Mouse (Mus musculus) mesoderm, embryonic 11.5 days (tissue): ENCODE results near the gene Hspg2.

ENCODE experiments used
- DNase-seq: peaks from one replicate; pipeline ENCODE4 v3.0.0-alpha.2; 2012; ENCODE audit warnings: low read depth, low spot score

Hspg2 gene

DNA sequence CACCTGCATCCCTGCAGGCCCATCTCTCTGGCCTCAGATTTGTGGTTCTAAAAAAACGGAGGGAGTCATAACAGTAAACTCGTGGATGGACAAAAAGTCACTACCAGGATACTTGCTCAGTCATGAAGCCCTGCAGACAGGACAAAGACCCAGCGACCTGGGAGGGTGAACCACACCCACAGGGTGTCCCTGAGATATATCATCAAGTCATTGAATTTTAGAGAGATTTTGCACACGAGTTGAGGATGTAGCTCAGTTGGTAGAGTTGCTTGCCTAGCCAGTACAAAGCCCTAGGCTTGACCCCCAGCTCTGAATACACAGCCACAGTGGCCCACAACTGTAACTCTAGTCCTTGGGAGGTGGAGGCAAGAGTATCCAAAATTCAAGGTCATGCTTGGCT, 7.4 kb upstream of the Hspg2 start:
- no peak for DNase-seq

DNA sequence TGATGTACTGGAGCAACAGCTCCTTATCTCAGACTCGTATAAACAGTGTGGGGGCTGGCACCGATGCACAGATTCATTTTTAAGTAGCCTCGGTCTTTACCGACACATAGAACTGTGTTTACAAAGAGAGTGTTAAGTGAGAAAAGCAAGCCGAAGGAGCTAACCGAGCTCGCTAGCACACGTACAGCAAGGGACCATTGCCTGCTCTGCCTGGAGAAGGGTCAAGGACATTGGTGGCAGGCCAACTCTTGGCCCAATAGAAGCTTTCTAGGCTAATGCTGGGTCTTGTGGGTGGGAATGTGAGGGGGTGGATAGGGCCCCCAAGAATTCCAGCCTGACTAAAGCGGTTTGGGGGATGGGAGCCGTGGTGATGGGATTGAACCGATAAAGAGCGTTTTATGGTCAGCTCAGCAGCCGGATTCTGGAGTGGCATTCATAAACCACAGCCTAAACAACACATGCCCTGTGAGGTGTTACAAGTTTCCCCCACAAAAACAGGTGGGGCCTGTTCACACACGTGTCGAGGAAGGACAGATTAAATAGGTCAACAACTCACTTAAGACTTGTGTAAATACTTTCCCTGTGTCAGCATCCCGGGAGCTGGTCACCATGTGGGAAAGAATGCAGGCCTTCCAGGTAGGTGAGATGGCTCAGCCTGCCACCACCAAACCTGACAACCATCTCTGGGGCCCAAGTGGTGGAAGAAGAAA, 6.4 kb upstream of the Hspg2 start:
- no peak for DNase-seq

- DNase-seq: no peak
Observed at GRCm38 (mm10) chr4:137465125-137465787, 3.3 kb upstream of the Hspg2 start.

- no peak for DNase-seq
Observed at GRCm38 (mm10) chr4:137466991-137467390, 1.6 kb upstream of the Hspg2 start.

DNA sequence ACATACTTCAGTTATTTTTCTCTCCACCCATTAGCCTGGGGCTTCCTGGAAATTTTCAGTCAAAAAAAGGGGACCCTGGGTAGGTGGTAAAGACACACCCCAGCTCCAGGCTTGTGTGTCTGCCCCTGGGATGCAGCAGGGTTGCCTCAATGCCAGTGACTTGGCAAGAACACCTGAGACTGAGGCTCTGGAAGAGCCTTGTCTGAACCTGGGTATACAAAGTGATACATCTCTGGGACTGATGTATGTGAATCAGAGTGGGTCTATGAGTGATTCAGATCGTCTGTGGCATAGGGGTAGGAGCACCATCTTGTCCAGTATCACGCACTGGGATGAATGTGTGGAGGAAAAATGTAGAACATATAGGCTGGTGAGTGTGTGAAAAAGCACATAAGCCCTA, 1.0 kb upstream of the Hspg2 start:
- DNase-seq: no peak

GRCm38 (mm10) chr4:137469081-137469844, 694 bp downstream of the Hspg2 start:
- no peak for DNase-seq

DNA sequence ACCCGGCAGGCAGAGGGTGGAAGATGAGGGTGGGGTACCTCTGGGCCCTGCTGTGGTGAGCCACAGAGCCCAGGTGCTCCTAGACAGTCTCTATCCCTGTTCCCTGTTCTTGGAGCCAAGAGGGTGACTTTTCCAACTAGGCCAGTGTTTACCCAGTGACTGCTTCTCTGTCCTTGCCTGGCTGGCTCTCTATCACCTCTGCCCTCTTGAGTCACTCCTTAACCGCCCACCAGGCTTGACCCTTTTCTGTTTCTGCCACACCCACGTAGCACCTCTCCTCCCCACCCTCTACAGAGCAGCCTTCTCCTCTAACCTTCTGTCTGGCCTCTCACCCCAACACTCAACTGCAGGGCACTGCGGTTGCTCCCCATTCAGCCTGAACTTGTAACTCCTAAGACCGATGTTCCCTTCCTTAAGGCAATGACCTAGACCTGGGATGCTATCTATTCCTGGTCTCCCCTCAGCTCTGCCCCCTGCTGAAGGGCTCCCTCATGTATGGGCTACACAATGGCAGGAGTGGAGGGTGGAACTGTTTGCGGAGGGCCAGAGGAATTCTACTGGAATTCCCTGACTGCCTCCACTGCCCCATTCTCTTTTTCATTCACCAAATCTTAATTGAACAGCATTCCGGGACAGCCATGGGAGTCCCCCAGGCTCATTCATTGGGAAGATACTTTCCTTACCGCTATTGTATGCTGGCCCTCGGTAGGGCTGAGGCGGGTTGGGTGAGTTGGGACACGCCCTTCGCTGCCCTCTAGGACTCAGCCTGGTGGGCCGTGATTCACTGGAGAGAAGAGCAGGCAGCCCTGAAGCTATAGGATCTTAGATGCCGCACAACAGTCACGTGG, 1.5 kb downstream of the Hspg2 start:
- no peak for DNase-seq

- DNase-seq: no peak
Observed at GRCm38 (mm10) chr4:137470701-137471317, 2.2 kb downstream of the Hspg2 start.

- no peak for DNase-seq
Observed at GRCm38 (mm10) chr4:137471326-137471725, 2.8 kb downstream of the Hspg2 start.

- no peak for DNase-seq
Observed at GRCm38 (mm10) chr4:137473240-137473639, 4.7 kb downstream of the Hspg2 start.

DNA sequence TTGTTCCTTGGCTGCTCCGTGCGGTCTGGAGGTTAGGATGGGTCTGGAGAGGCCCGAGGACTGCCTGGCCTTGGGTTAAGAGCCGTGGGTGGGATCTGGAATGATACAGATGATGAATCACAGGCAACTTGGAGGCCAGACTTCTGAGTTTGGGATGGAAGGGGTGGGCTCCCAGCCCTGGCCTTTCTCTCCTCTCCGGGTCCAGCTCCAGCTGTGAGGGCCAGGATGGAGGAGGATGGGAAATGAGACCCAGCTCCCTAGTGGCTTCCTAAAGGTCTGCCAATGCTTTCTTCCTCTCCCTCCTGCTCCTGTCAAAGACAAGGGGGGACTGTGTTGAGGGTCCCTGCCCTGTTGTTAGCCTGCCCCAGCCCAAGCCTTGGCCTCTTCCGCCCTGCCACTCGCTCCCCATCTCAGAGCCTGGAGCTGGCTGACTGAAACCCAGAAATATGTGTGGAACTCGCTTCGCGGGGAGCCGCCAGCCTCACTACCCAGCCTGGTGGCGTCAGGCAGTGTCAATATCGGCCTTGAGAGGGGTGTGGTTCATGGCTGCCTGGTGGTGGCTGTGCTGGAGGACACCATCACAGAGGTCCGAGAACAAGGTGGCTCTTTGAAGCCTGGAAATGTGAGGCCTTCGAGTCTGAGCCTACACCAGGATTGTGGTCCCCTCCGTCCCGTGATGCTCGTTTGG, 5.3 kb downstream of the Hspg2 start:
- no peak for DNase-seq

GRCm38 (mm10) chr4:137474694-137475093, 6.1 kb downstream of the Hspg2 start:
- no peak for DNase-seq

DNA sequence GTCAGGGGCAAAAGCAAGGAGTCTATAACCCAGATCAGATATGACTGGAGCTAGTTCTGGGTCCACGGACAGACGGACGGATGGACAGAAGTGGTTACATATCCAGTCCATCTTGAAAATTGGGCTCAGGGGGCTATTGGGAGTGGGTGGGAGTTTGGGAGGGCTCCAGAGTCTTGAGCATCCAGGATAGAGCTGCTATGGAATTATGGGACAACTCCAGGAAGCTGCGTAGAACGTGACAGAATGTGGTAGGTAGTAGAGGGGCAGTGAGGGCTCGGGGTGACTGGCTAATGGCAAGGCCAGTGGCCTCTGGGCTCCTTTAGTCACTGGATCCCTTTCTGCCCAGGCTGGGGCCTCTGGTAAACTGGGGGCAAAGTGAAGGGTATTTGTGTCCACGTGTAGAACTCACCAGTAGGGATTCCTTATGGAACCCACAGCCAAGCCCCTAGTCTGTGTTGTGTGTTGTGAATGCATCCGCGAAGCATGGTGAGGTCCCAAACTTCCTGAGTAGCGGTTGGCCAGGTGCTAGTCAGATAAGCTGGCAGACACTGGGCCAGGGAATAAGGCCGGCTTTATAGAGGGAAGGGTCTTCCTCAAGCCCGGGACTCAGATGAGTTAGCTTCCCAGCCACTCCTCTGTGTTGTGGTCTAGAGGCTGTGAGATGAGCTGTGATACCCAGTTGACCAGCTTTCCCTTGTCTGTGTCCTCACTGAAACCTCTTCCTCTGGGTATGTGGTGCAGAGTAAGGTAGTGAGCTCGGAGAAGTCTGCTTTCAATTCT, 6.9 kb downstream of the Hspg2 start:
- DNase-seq: no peak

DNA sequence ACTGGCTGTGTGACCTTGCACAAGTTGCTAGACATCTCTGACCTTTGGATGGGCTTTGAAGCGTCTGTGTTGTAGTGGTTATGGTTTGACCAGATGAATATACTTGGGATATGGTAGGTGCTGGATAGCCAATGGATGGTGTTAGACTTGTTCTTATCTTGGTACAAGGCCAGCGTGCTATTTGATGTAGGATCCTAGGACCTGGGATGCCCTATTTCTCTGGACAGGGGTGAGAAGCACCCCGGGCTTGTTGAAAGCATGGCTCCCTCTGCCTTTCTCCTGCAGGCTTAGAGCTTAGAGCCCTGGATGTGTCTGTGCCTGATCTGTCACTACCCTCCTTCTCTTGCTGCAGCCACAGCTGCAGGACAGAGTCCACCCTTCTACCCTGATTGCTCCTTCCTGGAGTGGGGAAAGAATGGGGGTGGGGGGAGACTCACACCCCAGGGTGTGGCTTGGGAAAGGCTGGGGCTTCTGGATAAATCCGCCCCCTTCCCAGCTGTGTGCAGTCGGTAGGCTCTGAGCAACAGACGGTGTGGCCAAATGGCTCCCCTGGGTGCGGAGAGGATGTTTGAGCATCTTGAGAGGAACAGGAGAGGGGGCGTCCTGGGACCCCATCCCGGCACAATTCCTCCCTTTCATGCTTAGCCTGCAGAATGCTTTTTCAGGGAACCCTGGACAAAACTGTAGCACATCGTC, 7.6 kb downstream of the Hspg2 start:
- no peak for DNase-seq

- no peak for DNase-seq
Observed at GRCm38 (mm10) chr4:137476761-137477237, 8.2 kb downstream of the Hspg2 start.

DNA sequence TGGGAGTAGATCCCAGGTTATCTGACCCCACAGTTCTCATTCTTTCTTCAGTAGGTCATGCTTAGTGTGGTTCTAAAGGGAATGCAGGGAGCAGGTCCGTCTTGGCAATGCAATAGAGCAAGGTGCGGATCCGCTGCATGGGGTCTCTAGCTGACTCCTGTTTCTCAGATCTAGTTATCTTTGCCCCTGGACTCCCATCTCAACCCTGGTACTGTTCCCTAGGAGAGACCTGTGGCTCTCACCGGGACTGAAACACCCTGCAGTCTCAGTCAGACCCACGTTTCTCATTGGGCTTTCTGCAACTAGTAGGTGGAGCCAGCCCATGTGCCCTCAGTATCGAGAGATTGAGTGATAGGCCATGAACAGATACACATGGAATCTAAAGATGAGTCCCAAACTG, 9.0 kb downstream of the Hspg2 start:
- DNase-seq: no peak

DNA sequence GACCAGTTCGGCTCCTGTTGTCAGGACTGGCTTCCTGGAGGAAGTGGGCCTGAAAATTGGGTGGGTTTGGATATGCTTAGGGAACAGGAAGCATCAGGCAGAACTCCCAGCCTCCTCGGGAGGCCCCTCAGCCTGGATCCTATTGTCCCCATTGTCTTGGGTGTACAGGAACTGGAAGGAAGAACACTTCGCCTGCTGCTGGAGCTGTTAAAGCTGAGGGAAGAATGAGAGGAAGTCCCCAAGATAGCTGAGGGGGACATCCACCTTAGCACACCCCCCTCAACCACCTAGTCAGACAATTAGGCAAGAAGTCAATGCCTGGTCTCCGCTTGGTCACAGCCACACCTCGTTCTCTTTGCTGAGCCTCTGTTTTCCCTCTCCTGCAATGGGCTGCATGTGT, 9.7 kb downstream of the Hspg2 start:
- DNase-seq: no peak

DNA sequence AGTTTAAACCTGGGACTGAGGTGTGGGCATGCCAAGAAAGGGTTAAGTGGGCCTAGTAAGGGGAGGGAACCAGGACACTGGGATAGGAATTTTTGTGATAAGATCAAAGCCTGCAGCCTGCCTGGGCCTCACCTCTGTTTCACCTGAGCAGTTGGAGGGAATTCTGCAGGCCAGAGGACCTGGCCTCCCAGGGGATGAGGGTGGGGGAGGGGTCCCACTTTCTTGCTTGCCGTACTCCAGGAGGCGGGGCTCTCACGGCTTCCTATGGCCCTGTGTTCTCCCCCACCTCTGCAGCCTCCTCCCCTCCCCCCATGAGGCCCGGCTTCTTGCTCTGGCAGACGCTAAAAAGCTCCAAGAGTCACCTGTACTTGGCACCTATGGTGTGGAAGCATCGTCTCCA, 11.2 kb downstream of the Hspg2 start:
- DNase-seq: no peak
